Mouse (Mus musculus) ES-E14 (cell line): ENCODE results near the gene Tcp11x2.

ENCODE experiments used
- HCFC1 ChIP-seq: IDR thresholded peaks from 2 replicates; pipeline ENCODE4 v1.6.1; 2012; ENCODE audit warnings: low read length, inconsistent platforms, borderline replicate concordance; ENCODE audit not compliant: insufficient read depth
- MAFK ChIP-seq: IDR thresholded peaks from 2 replicates; pipeline ENCODE4 v1.6.1; 2014; ENCODE audit warnings: mild to moderate bottlenecking, low read depth, low read length, inconsistent platforms; ENCODE audit not compliant: insufficient read depth
- ZC3H11A ChIP-seq: IDR thresholded peaks from 2 replicates; pipeline ENCODE4 v1.6.1; 2012; ENCODE audit warnings: low read depth, mild to moderate bottlenecking, inconsistent platforms, low read length, borderline replicate concordance
- ZNF384 ChIP-seq: IDR thresholded peaks from 2 replicates; pipeline ENCODE4 v1.6.1; 2012; ENCODE audit warnings: low read depth, low read length, inconsistent platforms

DNA sequence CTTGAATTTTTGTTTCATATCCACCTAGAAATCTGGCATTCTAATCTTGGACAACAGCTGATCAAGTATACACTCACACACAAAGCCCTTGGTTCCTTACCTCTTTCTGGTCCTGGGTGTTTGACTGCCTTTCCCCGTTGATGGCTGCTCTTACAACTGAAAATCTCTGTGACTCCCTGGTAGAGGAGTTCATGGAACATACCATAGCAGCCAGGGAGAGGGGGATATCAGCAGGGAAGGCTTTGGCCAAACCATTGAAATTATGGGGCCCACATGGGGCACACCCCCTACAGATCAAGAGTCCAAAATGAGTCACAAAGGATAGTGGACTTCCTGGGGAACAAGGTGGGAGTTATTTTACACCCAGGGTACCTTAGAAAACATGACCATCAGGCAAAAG, at the start of gene Tcp11x2:
- no peak for TF ChIP-seq MAFK
- no peak for TF ChIP-seq HCFC1
- TF ChIP-seq ZC3H11A, result no peak
- no peak for TF ChIP-seq ZNF384
